Mouse (Mus musculus): ENCODE measurements around the gene Ppara. TPM values are rescaled to one million over a fixed set of nuclear protein-coding genes. Genes with fewer than 3 reads are reported as not detected.

The Ppara gene
- polyA plus RNA-seq, 1 experiment from 2014 or later = 0.88 TPM

GRCm38 (mm10) chr15:85699452-85699851 lies 35.3 kb upstream of the Ppara start:
- Histone ChIP-seq H3K4me3 (no peak overlapping the region), H3K9me3 (no peaks in the 10 kb centered on the region), H3K27me3 (ENCODE audit: insufficient read depth, poor library complexity, severe bottlenecking) (peaks cover 41% of the 10 kb centered on the region), H3K27ac (no peak overlapping the region), H3K36me3 (peaks cover 2% of the 10 kb centered on the region; the same call in 1 of the 2 replicates), H3K4me1 (peaks cover 4% of the 10 kb centered on the region; the same call in 1 of the 2 replicates)
- DNase-seq (ENCODE audit: low spot score) = no peak
- WGBS = 85% methylated on average over 5 of the region's 5 CpGs

- Histone ChIP-seq H3K27me3 (ENCODE audit: insufficient read depth, poor library complexity, severe bottlenecking) (peaks cover 42% of the 10 kb centered on the region), H3K4me3 (no peak overlapping the region), H3K27ac (no peak overlapping the region), H3K4me1 (peaks cover 4% of the 10 kb centered on the region; the same call in 1 of the 2 replicates), H3K9me3 (no peaks in the 10 kb centered on the region), H3K36me3 (peaks cover 2% of the 10 kb centered on the region; the same call in 1 of the 2 replicates)
- DNase-seq (ENCODE audit: low spot score) = no peak
- 90% methylated on average over 13 of the region's 13 CpGs for WGBS
These were observed 34.8 kb upstream of the Ppara start for GRCm38 (mm10) chr15:85699862-85700501.

- 79% methylated on average over 9 of the region's 9 CpGs for whole genome bisulfite sequencing
- H3K4me3 ChIP-seq = no peak overlapping the region
These were observed 34.1 kb upstream of the Ppara start for GRCm38 (mm10) chr15:85700716-85701115.

GRCm38 (mm10) chr15:85701128-85701930 lies 33.5 kb upstream of the Ppara start:
- Histone ChIP-seq H3K36me3 (peaks cover 2% of the 10 kb centered on the region; the same call in 1 of the 2 replicates), H3K27ac (no peak overlapping the region), H3K4me3 (no peak overlapping the region), H3K27me3 (ENCODE audit: insufficient read depth, poor library complexity, severe bottlenecking) (peaks cover 40% of the 10 kb centered on the region), H3K4me1 (peaks cover 4% of the 10 kb centered on the region; the same call in 1 of the 2 replicates), H3K9me3 (no peaks in the 10 kb centered on the region)
- WGBS = 75% methylated on average over 10 of the region's 10 CpGs
- no peak for DNase-seq (ENCODE audit: low spot score)

More at GRCm38 (mm10) chr15:85700716-85701115, 34.1 kb upstream of the Ppara start:
- Histone ChIP-seq H3K36me3 (peaks cover 2% of the 10 kb centered on the region; the same call in 1 of the 2 replicates), H3K9me3 (no peaks in the 10 kb centered on the region), H3K4me1 (peaks cover 4% of the 10 kb centered on the region; the same call in 1 of the 2 replicates), H3K27me3 (ENCODE audit: insufficient read depth, poor library complexity, severe bottlenecking) (peaks cover 40% of the 10 kb centered on the region), H3K27ac (no peak overlapping the region)
- DNase-seq (ENCODE audit: low spot score) = no peak

- no peak overlapping the region for H3K4me3 ChIP-seq
- DNase-seq (ENCODE audit: low spot score) = no peak
- peaks cover 2% of the 10 kb centered on the region; the same call in 1 of the 2 replicates for H3K36me3 ChIP-seq
- H3K9me3 ChIP-seq = no peaks in the 10 kb centered on the region
- H3K27me3 ChIP-seq (ENCODE audit: insufficient read depth, poor library complexity, severe bottlenecking) = peaks cover 40% of the 10 kb centered on the region
- H3K27ac ChIP-seq = no peak overlapping the region
- 88% methylated on average over 13 of the region's 13 CpGs for WGBS
- H3K4me1 ChIP-seq = peaks cover 6% of the 10 kb centered on the region
These were observed 32.3 kb upstream of the Ppara start for GRCm38 (mm10) chr15:85702411-85702951.

- Histone ChIP-seq H3K27me3 (ENCODE audit: insufficient read depth, poor library complexity, severe bottlenecking) (peaks cover 40% of the 10 kb centered on the region), H3K4me3 (no peak overlapping the region), H3K36me3 (peaks cover 2% of the 10 kb centered on the region; the same call in 1 of the 2 replicates), H3K9me3 (no peaks in the 10 kb centered on the region), H3K27ac (no peak overlapping the region), H3K4me1 (peaks cover 6% of the 10 kb centered on the region)
- 60% methylated on average over 11 of the region's 11 CpGs for WGBS
- DNase-seq (ENCODE audit: low spot score) = no peak
These were observed 31.6 kb upstream of the Ppara start for GRCm38 (mm10) chr15:85703194-85703641.

GRCm38 (mm10) chr15:85703858-85704257 lies 30.9 kb upstream of the Ppara start:
- 87% methylated on average over 4 of the region's 4 CpGs for WGBS
- no peak overlapping the region for H3K27ac ChIP-seq
- H3K27me3 ChIP-seq (ENCODE audit: insufficient read depth, poor library complexity, severe bottlenecking) = peaks cover 40% of the 10 kb centered on the region
- H3K4me1 ChIP-seq = peaks cover 6% of the 10 kb centered on the region
- no peaks in the 10 kb centered on the region for H3K9me3 ChIP-seq
- peaks cover 2% of the 10 kb centered on the region; the same call in 1 of the 2 replicates for H3K36me3 ChIP-seq
- no peak overlapping the region for H3K4me3 ChIP-seq
- no peak for DNase-seq (ENCODE audit: low spot score)

- peaks cover 2% of the 10 kb centered on the region; the same call in 1 of the 2 replicates for H3K36me3 ChIP-seq
- peaks cover 40% of the 10 kb centered on the region for H3K27me3 ChIP-seq (ENCODE audit: insufficient read depth, poor library complexity, severe bottlenecking)
- no peak for DNase-seq (ENCODE audit: low spot score)
- H3K27ac ChIP-seq = no peak overlapping the region
- peaks cover 10% of the 10 kb centered on the region for H3K4me1 ChIP-seq
- 72% methylated on average over 8 of the region's 8 CpGs for WGBS
- no peaks in the 10 kb centered on the region for H3K9me3 ChIP-seq
- H3K4me3 ChIP-seq = no peak overlapping the region
These were observed 30.3 kb upstream of the Ppara start for GRCm38 (mm10) chr15:85704341-85705012.

GRCm38 (mm10) chr15:85705013-85705528 lies 29.7 kb upstream of the Ppara start:
- no peak for DNase-seq (ENCODE audit: low spot score)
- no peak overlapping the region for H3K27ac ChIP-seq
- H3K36me3 ChIP-seq = peaks cover 2% of the 10 kb centered on the region; the same call in 1 of the 2 replicates
- peaks cover 10% of the 10 kb centered on the region for H3K4me1 ChIP-seq
- no peaks in the 10 kb centered on the region for H3K9me3 ChIP-seq
- 64% methylated on average over 9 of the region's 9 CpGs for WGBS
- H3K4me3 ChIP-seq = no peak overlapping the region
- peaks cover 37% of the 10 kb centered on the region for H3K27me3 ChIP-seq (ENCODE audit: insufficient read depth, poor library complexity, severe bottlenecking)

- WGBS = 76% methylated on average over 13 of the region's 13 CpGs
These were observed 29.0 kb upstream of the Ppara start for GRCm38 (mm10) chr15:85705566-85706332.

GRCm38 (mm10) chr15:85706527-85706926 lies 28.3 kb upstream of the Ppara start:
- H3K36me3 ChIP-seq = peaks cover 2% of the 10 kb centered on the region; the same call in 1 of the 2 replicates
- DNase-seq (ENCODE audit: low spot score) = no peak
- no peak overlapping the region for H3K4me3 ChIP-seq
- H3K27ac ChIP-seq = no peak overlapping the region
- H3K9me3 ChIP-seq = no peaks in the 10 kb centered on the region
- H3K27me3 ChIP-seq (ENCODE audit: insufficient read depth, poor library complexity, severe bottlenecking) = peaks cover 40% of the 10 kb centered on the region
- 87% methylated on average over 8 of the region's 8 CpGs for WGBS
- H3K4me1 ChIP-seq = peaks cover 6% of the 10 kb centered on the region

More at GRCm38 (mm10) chr15:85705566-85706332, 29.0 kb upstream of the Ppara start:
- H3K27ac ChIP-seq = no peak overlapping the region
- peaks cover 2% of the 10 kb centered on the region; the same call in 1 of the 2 replicates for H3K36me3 ChIP-seq
- H3K4me3 ChIP-seq = no peak overlapping the region
- H3K4me1 ChIP-seq = peaks cover 10% of the 10 kb centered on the region
- no peaks in the 10 kb centered on the region for H3K9me3 ChIP-seq
- H3K27me3 ChIP-seq (ENCODE audit: insufficient read depth, poor library complexity, severe bottlenecking) = peaks cover 33% of the 10 kb centered on the region
- DNase-seq (ENCODE audit: low spot score) = no peak
